Mouse (Mus musculus): ENCODE data around the gene Lman2l.

GRCm38 (mm10) chr1:36444471-36445464 is at the start of gene Lman2l:
- TF ChIP-seq ZNF384 (IDR thresholded peaks at IDR 0.05; ENCODE audit: low read depth, low read length), result no peak
- TF ChIP-seq CTCF (IDR thresholded peaks at IDR 0.05 in 2 of 3, conservative IDR thresholded peaks at IDR 0.05 in 1 of 3; ENCODE audit: control insufficient read depth in 1 of 3, insufficient read depth in 1 of 3, low read depth in 2 of 3, low read length in 3 of 3, poor library complexity in 1 of 3, severe bottlenecking in 1 of 3), result no peak
- no peak for TF ChIP-seq EP300 (IDR thresholded peaks at IDR 0.05; ENCODE audit: low read depth in 1 of 2, low read length in 2 of 2)
